Mouse (Mus musculus): ENCODE results near the gene Ugt1a5. TPM values are rescaled to one million over a fixed set of nuclear protein-coding genes. Genes with fewer than 3 reads are reported as not detected.
A peak's percentile ranks its signal among the peaks of the same experiment; 100 is the strongest.

The Ugt1a5 gene
- polyA plus RNA-seq, 1 experiment from 2014 or later, result not detected

GRCm38 (mm10) chr1:88235894-88236415 is 70.1 kb downstream of the Ugt1a5 start:
- H3K4me2 ChIP-seq (ENCODE audit: low read length), result no peak overlapping the region
- 58% methylated on average over 4 of the region's 4 CpGs for WGBS
- H3K27me3 ChIP-seq (ENCODE audit: control insufficient read depth, insufficient read depth, low read length), result no peaks in the 10 kb centered on the region
- DNase-seq, result no peak
- no peak for ATAC-seq (ENCODE audit: low FRiP score, low TSS enrichment)
- peaks cover 98% of the 10 kb centered on the region for H3K9me3 ChIP-seq (ENCODE audit: control insufficient read depth, low read length)
- H3K9ac ChIP-seq (replicated peaks; ENCODE audit: low read length), result no peak overlapping the region
- no peaks in the 10 kb centered on the region for H3K36me3 ChIP-seq (ENCODE audit: control insufficient read depth, insufficient read depth, low read length)
- H3K4me3 ChIP-seq (replicated peaks; ENCODE audit: low read depth, low read length), result no peak overlapping the region
- no peak overlapping the region for H3K27ac ChIP-seq (replicated peaks; ENCODE audit: low read depth, low read length)
- no peaks in the 10 kb centered on the region for H3K4me1 ChIP-seq (ENCODE audit: control insufficient read depth, insufficient read depth, low read length)

- Histone ChIP-seq H3K27me3 (ENCODE audit: control insufficient read depth, insufficient read depth, low read length) (no peaks in the 10 kb centered on the region), H3K36me3 (ENCODE audit: control insufficient read depth, insufficient read depth, low read length) (no peaks in the 10 kb centered on the region), H3K4me3 (replicated peaks; ENCODE audit: low read depth, low read length) (no peak overlapping the region), H3K9ac (replicated peaks; ENCODE audit: low read length) (no peak overlapping the region), H3K9me3 (ENCODE audit: control insufficient read depth, low read length) (peaks cover 98% of the 10 kb centered on the region), H3K4me1 (ENCODE audit: control insufficient read depth, insufficient read depth, low read length) (no peaks in the 10 kb centered on the region), H3K4me2 (ENCODE audit: low read length) (no peak overlapping the region), H3K27ac (replicated peaks; ENCODE audit: low read depth, low read length) (no peak overlapping the region)
- no peak for ATAC-seq (ENCODE audit: low FRiP score, low TSS enrichment)
- 79% methylated on average over 5 of the region's 5 CpGs for WGBS
- no peak for DNase-seq
These were observed 71.5 kb downstream of the Ugt1a5 start for GRCm38 (mm10) chr1:88237311-88237710.

GRCm38 (mm10) chr1:88238771-88239170 is 73.0 kb downstream of the Ugt1a5 start:
- H3K27ac ChIP-seq (replicated peaks; ENCODE audit: low read depth, low read length), result no peak overlapping the region
- H3K4me3 ChIP-seq (replicated peaks; ENCODE audit: low read depth, low read length), result no peak overlapping the region
- H3K9me3 ChIP-seq (ENCODE audit: control insufficient read depth, low read length), result peaks cover 96% of the 10 kb centered on the region
- no peaks in the 10 kb centered on the region for H3K36me3 ChIP-seq (ENCODE audit: control insufficient read depth, insufficient read depth, low read length)
- no peak overlapping the region for H3K9ac ChIP-seq (replicated peaks; ENCODE audit: low read length)
- H3K27me3 ChIP-seq (ENCODE audit: control insufficient read depth, insufficient read depth, low read length), result no peaks in the 10 kb centered on the region
- no peak overlapping the region for H3K4me2 ChIP-seq (ENCODE audit: low read length)
- 78% methylated on average over 6 of the region's 6 CpGs for WGBS
- no peak for ATAC-seq (ENCODE audit: low FRiP score, low TSS enrichment)
- DNase-seq, result no peak
- no peaks in the 10 kb centered on the region for H3K4me1 ChIP-seq (ENCODE audit: control insufficient read depth, insufficient read depth, low read length)

- no peak overlapping the region for H3K27ac ChIP-seq (replicated peaks; ENCODE audit: low read depth, low read length)
- no peak overlapping the region for H3K4me2 ChIP-seq (ENCODE audit: low read length)
- ATAC-seq (ENCODE audit: low FRiP score, low TSS enrichment) (no peak), DNase-seq (no peak)
- no peaks in the 10 kb centered on the region for H3K27me3 ChIP-seq (ENCODE audit: control insufficient read depth, insufficient read depth, low read length)
- H3K36me3 ChIP-seq (ENCODE audit: control insufficient read depth, insufficient read depth, low read length), result no peaks in the 10 kb centered on the region
- H3K9ac ChIP-seq (replicated peaks; ENCODE audit: low read length), result no peak overlapping the region
- no peaks in the 10 kb centered on the region for H3K4me1 ChIP-seq (ENCODE audit: control insufficient read depth, insufficient read depth, low read length)
- H3K4me3 ChIP-seq (replicated peaks; ENCODE audit: low read depth, low read length), result no peak overlapping the region
- WGBS, result 76% methylated on average over 5 of the region's 5 CpGs
- H3K9me3 ChIP-seq (ENCODE audit: control insufficient read depth, low read length), result peaks cover 96% of the 10 kb centered on the region
These were observed 74.3 kb downstream of the Ugt1a5 start for GRCm38 (mm10) chr1:88240072-88240471.

- WGBS, result 71% methylated on average over 4 of the region's 4 CpGs
- ATAC-seq (ENCODE audit: low FRiP score, low TSS enrichment), result 0 out of 2 replicates have a peak, but pooled peaks have one; percentile 4
- Histone ChIP-seq H3K27me3 (ENCODE audit: control insufficient read depth, insufficient read depth, low read length) (no peaks in the 10 kb centered on the region), H3K27ac (replicated peaks; ENCODE audit: low read depth, low read length) (no peak overlapping the region), H3K36me3 (ENCODE audit: control insufficient read depth, insufficient read depth, low read length) (no peaks in the 10 kb centered on the region), H3K4me1 (ENCODE audit: control insufficient read depth, insufficient read depth, low read length) (no peaks in the 10 kb centered on the region), H3K4me3 (replicated peaks; ENCODE audit: low read depth, low read length) (no peak overlapping the region), H3K9ac (replicated peaks; ENCODE audit: low read length) (no peak overlapping the region), H3K4me2 (ENCODE audit: low read length) (no peak overlapping the region), H3K9me3 (ENCODE audit: control insufficient read depth, low read length) (peaks cover 96% of the 10 kb centered on the region)
- no peak for DNase-seq
These were observed 74.8 kb downstream of the Ugt1a5 start for GRCm38 (mm10) chr1:88240579-88240978.

GRCm38 (mm10) chr1:88243861-88244260 is 78.0 kb downstream of the Ugt1a5 start:
- 65% methylated on average over 5 of the region's 5 CpGs for whole genome bisulfite sequencing
- Histone ChIP-seq H3K27me3 (ENCODE audit: control insufficient read depth, insufficient read depth, low read length) (no peaks in the 10 kb centered on the region), H3K27ac (replicated peaks; ENCODE audit: low read depth, low read length) (no peak overlapping the region), H3K36me3 (ENCODE audit: control insufficient read depth, insufficient read depth, low read length) (no peaks in the 10 kb centered on the region), H3K4me1 (ENCODE audit: control insufficient read depth, insufficient read depth, low read length) (no peaks in the 10 kb centered on the region), H3K4me3 (replicated peaks; ENCODE audit: low read depth, low read length) (no peak overlapping the region), H3K9ac (replicated peaks; ENCODE audit: low read length) (no peak overlapping the region), H3K4me2 (ENCODE audit: low read length) (no peak overlapping the region), H3K9me3 (ENCODE audit: control insufficient read depth, low read length) (peaks cover 99% of the 10 kb centered on the region)
- ATAC-seq (ENCODE audit: low FRiP score, low TSS enrichment), result no peak
- DNase-seq, result no peak

- Histone ChIP-seq H3K4me2 (ENCODE audit: low read length) (no peak overlapping the region), H3K9ac (replicated peaks; ENCODE audit: low read length) (no peak overlapping the region), H3K4me3 (replicated peaks; ENCODE audit: low read depth, low read length) (no peak overlapping the region), H3K4me1 (ENCODE audit: control insufficient read depth, insufficient read depth, low read length) (no peaks in the 10 kb centered on the region), H3K27me3 (ENCODE audit: control insufficient read depth, insufficient read depth, low read length) (no peaks in the 10 kb centered on the region), H3K9me3 (ENCODE audit: control insufficient read depth, low read length) (peaks cover 99% of the 10 kb centered on the region), H3K36me3 (ENCODE audit: control insufficient read depth, insufficient read depth, low read length) (no peaks in the 10 kb centered on the region), H3K27ac (replicated peaks; ENCODE audit: low read depth, low read length) (no peak overlapping the region)
- DNase-seq (no peak), ATAC-seq (ENCODE audit: low FRiP score, low TSS enrichment) (no peak)
- WGBS, result 77% methylated on average over 6 of the region's 6 CpGs
These were observed 80.1 kb downstream of the Ugt1a5 start for GRCm38 (mm10) chr1:88245881-88246280.

- Histone ChIP-seq H3K36me3 (ENCODE audit: control insufficient read depth, insufficient read depth, low read length) (no peaks in the 10 kb centered on the region), H3K4me1 (ENCODE audit: control insufficient read depth, insufficient read depth, low read length) (no peaks in the 10 kb centered on the region), H3K4me3 (replicated peaks; ENCODE audit: low read depth, low read length) (no peak overlapping the region), H3K9me3 (ENCODE audit: control insufficient read depth, low read length) (peaks cover 99% of the 10 kb centered on the region), H3K4me2 (ENCODE audit: low read length) (no peak overlapping the region), H3K27me3 (ENCODE audit: control insufficient read depth, insufficient read depth, low read length) (no peaks in the 10 kb centered on the region), H3K27ac (replicated peaks; ENCODE audit: low read depth, low read length) (no peak overlapping the region), H3K9ac (replicated peaks; ENCODE audit: low read length) (no peak overlapping the region)
- DNase-seq (no peak), ATAC-seq (ENCODE audit: low FRiP score, low TSS enrichment) (no peak)
- WGBS, result 47% methylated on average over 6 of the region's 6 CpGs
These were observed 80.6 kb downstream of the Ugt1a5 start for GRCm38 (mm10) chr1:88246386-88246785.

GRCm38 (mm10) chr1:88247660-88248059 is 81.8 kb downstream of the Ugt1a5 start:
- Histone ChIP-seq H3K27ac (replicated peaks; ENCODE audit: low read depth, low read length) (no peak overlapping the region), H3K36me3 (ENCODE audit: control insufficient read depth, insufficient read depth, low read length) (no peaks in the 10 kb centered on the region), H3K9ac (replicated peaks; ENCODE audit: low read length) (no peak overlapping the region), H3K9me3 (ENCODE audit: control insufficient read depth, low read length) (peaks cover 96% of the 10 kb centered on the region), H3K27me3 (ENCODE audit: control insufficient read depth, insufficient read depth, low read length) (no peaks in the 10 kb centered on the region), H3K4me1 (ENCODE audit: control insufficient read depth, insufficient read depth, low read length) (no peaks in the 10 kb centered on the region), H3K4me2 (ENCODE audit: low read length) (no peak overlapping the region), H3K4me3 (replicated peaks; ENCODE audit: low read depth, low read length) (no peak overlapping the region)
- WGBS, result 48% methylated on average over 2 of the region's 2 CpGs
- no peak for ATAC-seq (ENCODE audit: low FRiP score, low TSS enrichment)
- DNase-seq, result no peak

Measured in midbrain, embryonic 14.5 days (tissue).